Mouse (Mus musculus): Measurements from ENCODE around the gene Crk. TPM values are rescaled to one million over a fixed set of nuclear protein-coding genes. Genes with fewer than 3 reads are reported as not detected.

Gene Crk
- polyA plus RNA-seq, 1 experiment from 2014 or later = 71.1 TPM

DNA sequence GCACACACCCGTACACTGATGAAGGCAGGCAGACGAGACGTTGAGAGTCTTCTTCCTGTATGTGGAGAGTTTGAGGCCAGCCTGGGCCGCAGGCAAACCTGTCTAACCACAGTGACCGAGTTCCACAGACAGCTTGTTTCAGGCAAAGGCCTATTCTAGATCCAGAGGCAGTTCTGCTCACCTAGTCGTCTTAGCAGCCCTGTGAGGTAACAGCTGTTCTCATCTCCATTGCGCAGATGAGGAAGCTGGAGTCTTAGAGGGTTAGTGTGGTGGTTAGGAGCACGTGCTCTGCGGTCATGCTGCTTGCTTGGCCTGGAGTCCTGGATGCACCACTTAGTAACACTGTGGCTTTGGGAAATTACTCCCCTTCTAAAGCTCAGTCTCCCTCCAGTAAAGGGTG is 34.4 kb upstream of the Crk start:
- Histone ChIP-seq H3K9me3 (ENCODE audit: control insufficient read depth, low read length) (no peaks in the 10 kb centered on the region), H3K27me3 (replicated peaks; ENCODE audit: control insufficient read depth, insufficient read depth, low read length) (no peaks in the 10 kb centered on the region), H3K36me3 (ENCODE audit: control insufficient read depth, insufficient read depth, low read length) (no peaks in the 10 kb centered on the region), H3K4me1 (replicated peaks; ENCODE audit: control insufficient read depth, insufficient read depth, low read length) (peaks cover 10% of the 10 kb centered on the region), H3K9ac (ENCODE audit: low read depth, low read length) (no peak overlapping the region), H3K4me3 (ENCODE audit: low read depth, low read length) (no peak overlapping the region), H3K4me2 (no peak overlapping the region), H3K27ac (ENCODE audit: low read depth, low read length) (no peak overlapping the region)
- DNase-seq (ENCODE audit: low spot score) (no peak), ATAC-seq (replicated peaks; ENCODE audit: low FRiP score) (no peak)
- 60% methylated on average over 9 of the region's 9 CpGs for WGBS

DNA sequence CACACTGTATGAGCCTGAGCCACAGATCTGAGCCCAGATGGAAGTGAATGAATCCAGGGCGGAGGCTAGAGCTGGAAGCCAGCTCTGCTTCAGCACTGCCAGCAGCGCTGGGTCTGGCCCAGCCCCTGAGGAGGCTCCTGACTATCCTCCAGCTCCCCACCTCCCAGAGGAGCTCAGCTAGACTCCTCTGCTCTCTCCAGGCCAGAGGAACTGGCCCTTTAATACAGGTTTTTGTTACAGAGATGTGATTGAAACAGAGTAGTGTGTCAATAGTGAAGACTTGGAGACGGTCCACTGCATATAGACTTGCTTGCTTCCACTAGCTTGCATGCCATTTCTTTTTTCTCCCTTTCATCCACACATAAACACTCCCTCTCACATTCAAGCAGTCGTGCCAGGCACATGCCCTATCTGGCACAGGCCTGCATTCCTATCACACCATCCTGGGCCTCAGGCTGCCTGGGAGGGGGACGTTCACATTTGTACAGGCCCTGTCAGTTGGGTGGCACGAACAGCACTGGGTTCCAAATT is 31.3 kb upstream of the Crk start:
- 67% methylated on average over 6 of the region's 6 CpGs for WGBS
- H3K4me3 ChIP-seq (ENCODE audit: low read depth, low read length) = no peak overlapping the region
- H3K36me3 ChIP-seq (ENCODE audit: control insufficient read depth, insufficient read depth, low read length) = no peaks in the 10 kb centered on the region
- H3K27ac ChIP-seq (ENCODE audit: low read depth, low read length) = no peak overlapping the region
- no peaks in the 10 kb centered on the region for H3K27me3 ChIP-seq (replicated peaks; ENCODE audit: control insufficient read depth, insufficient read depth, low read length)
- DNase-seq (ENCODE audit: low spot score) (no peak), ATAC-seq (replicated peaks; ENCODE audit: low FRiP score) (no peak)
- no peak overlapping the region for H3K9ac ChIP-seq (ENCODE audit: low read depth, low read length)
- H3K4me1 ChIP-seq (replicated peaks; ENCODE audit: control insufficient read depth, insufficient read depth, low read length) = peaks cover 22% of the 10 kb centered on the region
- H3K9me3 ChIP-seq (ENCODE audit: control insufficient read depth, low read length) = no peaks in the 10 kb centered on the region
- H3K4me2 ChIP-seq = no peak overlapping the region

DNA sequence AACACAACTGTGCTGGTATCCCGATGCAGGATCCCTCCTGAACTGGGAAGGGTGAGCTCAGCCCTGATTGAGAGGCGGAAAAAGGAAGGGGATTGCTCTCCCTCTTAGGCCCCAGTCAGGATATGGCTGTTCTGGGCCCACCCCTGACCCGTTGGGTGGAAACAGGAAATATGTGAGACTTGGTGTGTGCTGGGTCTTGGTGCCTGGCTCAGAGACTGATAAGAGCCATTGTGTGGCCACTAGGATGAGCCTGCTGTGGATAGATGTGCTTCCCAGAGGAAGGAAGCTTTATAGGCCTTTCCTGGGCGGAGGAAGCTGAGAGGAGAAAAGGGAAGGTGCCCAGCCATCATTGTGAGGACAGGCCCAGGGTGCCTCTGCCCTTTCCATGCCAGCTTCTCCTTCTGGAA is 29.9 kb upstream of the Crk start:
- Histone ChIP-seq H3K4me1 (replicated peaks; ENCODE audit: control insufficient read depth, insufficient read depth, low read length) (peaks cover 30% of the 10 kb centered on the region), H3K9ac (ENCODE audit: low read depth, low read length) (no peak overlapping the region), H3K9me3 (ENCODE audit: control insufficient read depth, low read length) (no peaks in the 10 kb centered on the region), H3K36me3 (ENCODE audit: control insufficient read depth, insufficient read depth, low read length) (no peaks in the 10 kb centered on the region), H3K27me3 (replicated peaks; ENCODE audit: control insufficient read depth, insufficient read depth, low read length) (no peaks in the 10 kb centered on the region), H3K27ac (ENCODE audit: low read depth, low read length) (peak overlapping the region; percentile 77), H3K4me3 (ENCODE audit: low read depth, low read length) (no peak overlapping the region), H3K4me2 (peak overlapping the region; percentile 32)
- 0 out of 2 replicates have a peak, but pooled peaks have one; percentile 15 for ATAC-seq (replicated peaks; ENCODE audit: low FRiP score)
- peak; percentile 38 for DNase-seq (ENCODE audit: low spot score)
- 35% methylated on average over 4 of the region's 4 CpGs for WGBS

DNA sequence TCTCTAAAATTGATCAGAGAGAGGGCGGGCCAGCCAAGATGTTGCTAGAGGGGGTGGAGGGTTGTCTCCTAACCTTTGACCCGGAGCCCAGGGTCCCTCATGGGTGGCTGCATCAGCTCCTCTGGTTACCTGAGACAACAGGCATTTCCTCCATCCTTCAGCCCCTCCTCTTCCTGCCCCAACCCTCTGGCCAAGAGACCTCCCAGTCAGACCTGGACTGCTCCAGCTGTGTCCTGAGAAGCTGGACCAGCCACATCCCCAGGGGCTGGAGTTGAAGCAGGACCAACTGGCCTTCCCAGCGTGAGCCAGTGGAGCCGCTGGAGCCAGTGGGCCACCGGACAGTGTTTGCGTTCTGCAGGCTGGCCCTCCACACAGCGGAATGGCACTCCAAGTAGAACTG is 28.7 kb upstream of the Crk start, which contains the start of gene Myo1c:
Gene Myo1c, plus strand, starts transcription at position 194 of the 400 bp plus-strand sequence.
- 58% methylated on average over 7 of the region's 7 CpGs for WGBS
- Histone ChIP-seq H3K27me3 (replicated peaks; ENCODE audit: control insufficient read depth, insufficient read depth, low read length) (no peaks in the 10 kb centered on the region), H3K4me3 (ENCODE audit: low read depth, low read length) (peak within 1 kb of the TSS; percentile 79), H3K4me1 (replicated peaks; ENCODE audit: control insufficient read depth, insufficient read depth, low read length) (peaks cover 39% of the 10 kb centered on the region), H3K9me3 (ENCODE audit: control insufficient read depth, low read length) (no peaks in the 10 kb centered on the region), H3K4me2 (peak within 1 kb of the TSS; percentile 77), H3K36me3 (ENCODE audit: control insufficient read depth, insufficient read depth, low read length) (no peaks in the 10 kb centered on the region), H3K9ac (ENCODE audit: low read depth, low read length) (peak within 1 kb of the TSS; percentile 94), H3K27ac (ENCODE audit: low read depth, low read length) (peak within 1 kb of the TSS; percentile 77; the same call in 1 of the 2 replicates)
- DNase-seq (ENCODE audit: low spot score) = no peak
- ATAC-seq (replicated peaks; ENCODE audit: low FRiP score) = no peak

DNA sequence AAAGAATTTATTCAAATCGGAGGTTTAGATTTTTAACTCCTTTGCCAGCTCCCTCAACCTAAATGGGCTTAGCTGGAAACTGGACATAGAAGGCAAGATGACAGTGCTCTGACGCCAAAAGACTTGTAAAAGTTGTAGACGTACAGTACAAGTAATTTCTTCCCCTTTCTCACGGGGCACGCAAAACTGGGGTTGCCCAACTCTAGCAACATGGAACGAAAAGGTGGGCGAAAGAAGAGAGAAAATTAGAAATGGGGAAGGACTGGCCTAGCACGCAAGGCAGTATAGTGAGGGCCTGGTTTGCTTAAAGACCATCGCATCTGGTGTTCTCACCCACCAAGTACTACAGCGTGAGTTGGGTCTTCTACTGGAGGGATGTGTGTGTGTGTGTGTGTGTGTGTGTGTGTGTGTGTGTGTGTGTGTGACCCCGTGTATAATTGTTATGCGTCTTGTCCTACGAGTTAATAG is 28.1 kb upstream of the Crk start:
- Histone ChIP-seq H3K4me3 (ENCODE audit: low read depth, low read length) (peak overlapping the region; percentile 79), H3K27ac (ENCODE audit: low read depth, low read length) (peak overlapping the region; percentile 52; the same call in 1 of the 2 replicates), H3K4me1 (replicated peaks; ENCODE audit: control insufficient read depth, insufficient read depth, low read length) (peaks cover 42% of the 10 kb centered on the region), H3K36me3 (ENCODE audit: control insufficient read depth, insufficient read depth, low read length) (no peaks in the 10 kb centered on the region), H3K9me3 (ENCODE audit: control insufficient read depth, low read length) (no peaks in the 10 kb centered on the region), H3K27me3 (replicated peaks; ENCODE audit: control insufficient read depth, insufficient read depth, low read length) (no peaks in the 10 kb centered on the region), H3K4me2 (peak overlapping the region; percentile 77), H3K9ac (ENCODE audit: low read depth, low read length) (peak overlapping the region; percentile 94)
- 23% methylated on average over 13 of the region's 13 CpGs for WGBS
- DNase-seq (ENCODE audit: low spot score) (peak; percentile 42), ATAC-seq (replicated peaks; ENCODE audit: low FRiP score) (no peak)

DNA sequence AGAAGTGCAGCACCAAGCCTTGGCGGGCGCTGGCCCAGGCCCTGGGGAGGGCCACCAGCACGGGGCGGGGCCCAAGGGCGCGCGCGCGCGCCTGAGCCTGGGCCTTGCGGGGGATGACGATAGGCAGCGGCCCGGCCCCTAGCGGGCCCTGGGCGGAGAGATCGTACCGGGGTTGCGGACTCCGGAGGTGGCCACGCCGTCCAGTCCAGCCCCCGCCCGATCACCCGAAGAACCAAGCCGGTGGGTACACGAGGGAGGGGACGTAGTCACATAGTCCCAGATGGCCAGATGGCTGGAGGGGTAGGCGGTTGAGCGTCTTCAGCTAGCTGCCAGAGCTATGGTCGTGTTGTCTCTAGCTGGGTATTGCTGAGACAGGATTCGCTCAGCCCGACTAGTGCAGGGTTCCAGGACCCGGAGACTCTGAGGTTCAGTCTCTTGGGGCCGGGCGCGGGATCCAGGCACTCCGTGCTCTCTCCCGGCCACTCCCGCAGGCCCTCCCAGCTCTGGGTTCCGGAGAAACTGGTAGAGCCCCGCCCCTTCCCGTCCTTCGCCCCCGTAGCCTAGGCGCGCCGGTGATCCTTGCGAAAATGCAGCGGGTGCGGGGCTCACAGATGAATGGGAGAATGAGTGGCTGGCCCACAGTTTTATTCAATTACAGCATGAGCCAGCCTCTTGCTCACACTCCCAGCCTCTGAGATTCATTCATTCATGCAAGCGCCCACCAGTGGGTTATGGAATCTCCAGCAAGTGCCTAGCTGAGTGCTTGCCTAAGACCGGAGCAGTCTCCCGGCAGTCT is 27.4 kb upstream of the Crk start:
- ATAC-seq (replicated peaks; ENCODE audit: low FRiP score) (peak; percentile 79), DNase-seq (ENCODE audit: low spot score) (peak; percentile 83)
- peak overlapping the region; percentile 77 for H3K4me2 ChIP-seq
- no peaks in the 10 kb centered on the region for H3K27me3 ChIP-seq (replicated peaks; ENCODE audit: control insufficient read depth, insufficient read depth, low read length)
- peak overlapping the region; percentile 94 for H3K9ac ChIP-seq (ENCODE audit: low read depth, low read length)
- H3K4me3 ChIP-seq (ENCODE audit: low read depth, low read length) = peak overlapping the region; percentile 79
- peaks cover 47% of the 10 kb centered on the region for H3K4me1 ChIP-seq (replicated peaks; ENCODE audit: control insufficient read depth, insufficient read depth, low read length)
- WGBS = under 1% methylated on average over 54 of the region's 54 CpGs
- H3K9me3 ChIP-seq (ENCODE audit: control insufficient read depth, low read length) = no peaks in the 10 kb centered on the region
- H3K27ac ChIP-seq (ENCODE audit: low read depth, low read length) = peak overlapping the region; percentile 89
- H3K36me3 ChIP-seq (ENCODE audit: control insufficient read depth, insufficient read depth, low read length) = no peaks in the 10 kb centered on the region

DNA sequence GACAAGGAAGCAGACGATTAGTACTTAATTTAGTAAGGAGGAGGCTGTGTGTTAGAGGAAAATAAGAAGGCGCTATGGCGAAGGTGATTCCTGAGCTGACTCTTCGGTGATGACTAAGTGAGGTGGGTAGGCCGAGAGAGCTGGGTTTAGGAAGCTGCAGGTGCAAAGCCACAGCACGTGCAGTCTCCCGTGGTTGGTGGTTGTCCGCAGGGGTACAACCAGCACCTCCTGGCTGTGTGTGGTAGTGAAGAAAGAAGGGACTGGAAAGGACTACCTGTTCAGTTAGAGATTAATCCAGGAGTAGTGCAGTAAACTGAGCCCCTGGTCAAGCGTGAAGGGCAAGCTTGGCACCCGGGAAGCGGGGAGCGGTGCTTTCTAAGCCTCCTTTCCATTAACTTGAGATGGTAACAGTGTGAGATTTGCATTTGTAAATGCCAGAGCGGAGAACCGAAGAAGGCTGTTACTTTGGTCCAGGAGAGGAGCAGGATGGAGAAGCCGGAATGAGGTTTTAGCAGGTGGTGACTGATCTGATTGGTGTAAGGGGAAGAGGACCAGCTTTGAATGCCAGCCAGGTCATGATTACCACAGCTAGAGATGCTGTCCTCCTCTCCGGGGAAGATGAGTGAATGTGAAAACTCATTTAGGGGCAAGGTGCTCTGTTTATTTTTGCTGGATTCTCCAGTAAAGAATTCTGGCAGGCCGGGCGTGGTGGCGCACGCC is 26.7 kb upstream of the Crk start:
- WGBS = 24% methylated on average over 20 of the region's 20 CpGs
- Histone ChIP-seq H3K36me3 (ENCODE audit: control insufficient read depth, insufficient read depth, low read length) (no peaks in the 10 kb centered on the region), H3K4me1 (replicated peaks; ENCODE audit: control insufficient read depth, insufficient read depth, low read length) (peaks cover 52% of the 10 kb centered on the region), H3K27me3 (replicated peaks; ENCODE audit: control insufficient read depth, insufficient read depth, low read length) (no peaks in the 10 kb centered on the region), H3K27ac (ENCODE audit: low read depth, low read length) (peak overlapping the region; percentile 89), H3K9ac (ENCODE audit: low read depth, low read length) (peak overlapping the region; percentile 94), H3K4me3 (ENCODE audit: low read depth, low read length) (peak overlapping the region; percentile 79), H3K9me3 (ENCODE audit: control insufficient read depth, low read length) (no peaks in the 10 kb centered on the region), H3K4me2 (peak overlapping the region; percentile 77)
- DNase-seq (ENCODE audit: low spot score) = no peak
- ATAC-seq (replicated peaks; ENCODE audit: low FRiP score) = no peak

DNA sequence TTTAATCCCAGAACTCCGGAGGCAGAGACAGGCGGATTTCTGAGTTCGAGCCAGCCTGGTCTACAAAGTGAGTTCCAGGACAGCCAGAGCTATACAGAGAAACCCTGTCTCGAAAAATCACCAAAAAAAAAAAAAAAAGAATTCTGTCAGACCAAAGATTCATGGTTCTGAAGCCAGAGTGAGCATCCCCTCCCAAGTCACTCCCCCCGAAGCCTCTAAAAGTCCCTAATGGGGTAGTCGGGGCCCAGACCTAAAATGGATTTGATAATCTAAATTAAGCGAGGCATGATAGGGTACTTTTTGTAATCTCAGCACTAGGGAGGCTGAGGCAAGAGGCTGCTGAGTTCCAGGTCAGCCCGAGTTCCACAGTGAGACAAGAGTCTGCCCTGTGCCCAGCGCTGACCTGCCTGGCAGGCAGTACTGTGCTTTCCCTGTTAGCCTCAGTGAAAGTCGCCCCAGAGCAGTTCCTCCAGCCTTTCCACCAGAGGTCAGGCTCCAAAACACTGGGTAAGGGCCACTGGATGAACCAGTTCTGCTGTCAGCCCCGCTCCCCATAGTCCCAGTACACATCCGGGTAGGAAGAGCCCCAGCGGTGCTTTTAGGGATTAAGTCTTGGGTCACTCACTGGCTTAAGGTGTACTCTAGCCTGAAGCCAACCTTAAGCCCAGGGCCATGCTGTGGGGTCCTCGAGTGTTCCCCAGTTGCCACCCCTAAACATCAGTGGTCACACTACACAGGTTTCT is 25.9 kb upstream of the Crk start:
- peaks cover 5% of the 10 kb centered on the region; the same call in 1 of the 2 replicates for H3K36me3 ChIP-seq (ENCODE audit: control insufficient read depth, insufficient read depth, low read length)
- H3K27ac ChIP-seq (ENCODE audit: low read depth, low read length) = peak overlapping the region; percentile 94
- peak; percentile 53 for DNase-seq (ENCODE audit: low spot score)
- no peaks in the 10 kb centered on the region for H3K9me3 ChIP-seq (ENCODE audit: control insufficient read depth, low read length)
- H3K4me3 ChIP-seq (ENCODE audit: low read depth, low read length) = peak overlapping the region; percentile 79
- no peaks in the 10 kb centered on the region for H3K27me3 ChIP-seq (replicated peaks; ENCODE audit: control insufficient read depth, insufficient read depth, low read length)
- no peak for ATAC-seq (replicated peaks; ENCODE audit: low FRiP score)
- H3K9ac ChIP-seq (ENCODE audit: low read depth, low read length) = peak overlapping the region; percentile 44
- peak overlapping the region; percentile 77 for H3K4me2 ChIP-seq
- H3K4me1 ChIP-seq (replicated peaks; ENCODE audit: control insufficient read depth, insufficient read depth, low read length) = peaks cover 52% of the 10 kb centered on the region
- 23% methylated on average over 14 of the region's 14 CpGs for WGBS
